Mouse (Mus musculus): ENCODE data around the gene Ache. TPM values are rescaled to one million over a fixed set of nuclear protein-coding genes. Genes with fewer than 3 reads are reported as not detected.

Ache gene
- polyA plus RNA-seq, 1 experiment from 2014 or later, result 56.7 TPM

DNA sequence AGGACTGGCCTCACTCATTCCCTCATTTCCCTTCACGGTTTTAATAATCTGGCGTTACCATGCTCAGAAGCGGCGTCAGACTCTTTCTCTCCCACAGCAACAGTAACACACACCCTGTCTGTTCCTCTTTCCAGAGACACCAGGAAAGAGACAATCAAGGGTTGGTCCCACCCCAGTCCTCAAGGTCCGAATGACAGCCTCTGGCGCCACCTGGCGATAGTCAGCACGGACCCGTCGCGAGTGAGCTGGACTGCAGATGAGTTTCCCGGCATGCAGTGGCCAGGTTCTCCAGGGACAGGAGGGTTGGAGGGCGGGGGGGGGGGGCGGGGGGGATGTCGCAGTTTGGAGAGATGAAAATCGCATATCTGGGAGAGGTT is 676 bp upstream of the Ache start:
- H3K4me2 ChIP-seq (replicated peaks), result peak overlapping the region; percentile 97
- peak; percentile 81 for ATAC-seq (ENCODE audit: low FRiP score)
- H3K9ac ChIP-seq, result peak overlapping the region; percentile 68
- no peaks in the 10 kb centered on the region for H3K9me3 ChIP-seq (ENCODE audit: control insufficient read depth, low read length)
- peaks cover 23% of the 10 kb centered on the region for H3K4me1 ChIP-seq (replicated peaks; ENCODE audit: control insufficient read depth, insufficient read depth, low read length)
- under 1% methylated on average over 14 of the region's 16 CpGs for WGBS
- DNase-seq (ENCODE audit: low spot score), result peak; percentile 89
- H3K36me3 ChIP-seq (replicated peaks; ENCODE audit: control insufficient read depth, insufficient read depth), result no peaks in the 10 kb centered on the region
- peak overlapping the region; percentile 77 for H3K27ac ChIP-seq
- peak overlapping the region; percentile 51 for H3K4me3 ChIP-seq (replicated peaks; ENCODE audit: low read length)
- H3K27me3 ChIP-seq (ENCODE audit: control insufficient read depth, insufficient read depth, low read length), result peaks cover 32% of the 10 kb centered on the region

DNA sequence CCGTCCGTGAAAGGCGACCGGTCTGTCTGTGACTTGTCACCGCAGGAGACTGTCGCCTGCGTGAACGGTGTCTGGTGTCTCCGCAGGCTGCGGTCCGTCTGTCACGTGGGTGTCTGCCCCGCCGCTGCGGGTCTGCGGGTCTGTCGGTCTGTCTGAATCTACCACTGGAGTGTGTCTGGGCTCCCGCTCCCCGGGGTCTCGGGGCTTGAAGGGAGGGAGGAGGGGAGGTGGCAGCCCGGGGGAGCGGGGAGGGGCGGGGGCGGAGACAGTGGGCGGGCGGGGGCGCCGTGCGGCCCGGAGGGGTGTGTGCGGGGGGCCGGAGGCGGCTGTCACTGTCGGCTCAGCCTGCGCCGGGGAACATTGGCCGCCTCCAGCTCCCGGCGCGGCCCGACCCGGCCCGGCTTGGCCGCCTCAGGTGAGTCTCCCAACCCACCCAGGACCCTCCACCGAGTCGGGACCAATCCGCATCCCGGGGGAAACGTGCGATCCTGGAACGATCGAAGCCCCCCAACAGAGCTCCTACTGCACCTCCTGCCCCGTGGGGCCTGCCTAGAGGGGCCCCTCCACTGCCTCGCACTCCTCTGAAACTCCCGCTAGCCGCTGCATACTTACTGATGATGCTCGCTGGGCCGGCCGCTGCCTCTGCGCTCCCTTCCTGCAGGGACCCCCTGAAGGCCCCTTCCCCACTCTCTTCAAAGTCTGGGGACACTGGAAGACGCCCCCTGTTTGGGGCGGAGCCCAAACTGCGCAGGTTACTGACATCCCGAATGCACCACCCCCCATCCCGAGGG is 829 bp downstream of the Ache start:
- WGBS, result under 1% methylated on average over 54 of the region's 65 CpGs
- Histone ChIP-seq H3K4me3 (replicated peaks; ENCODE audit: low read length) (peak overlapping the region; percentile 51), H3K27me3 (ENCODE audit: control insufficient read depth, insufficient read depth, low read length) (peaks cover 38% of the 10 kb centered on the region), H3K36me3 (replicated peaks; ENCODE audit: control insufficient read depth, insufficient read depth) (no peaks in the 10 kb centered on the region), H3K9ac (peak overlapping the region; percentile 68), H3K9me3 (ENCODE audit: control insufficient read depth, low read length) (no peaks in the 10 kb centered on the region), H3K27ac (peak overlapping the region; percentile 77), H3K4me1 (replicated peaks; ENCODE audit: control insufficient read depth, insufficient read depth, low read length) (peaks cover 24% of the 10 kb centered on the region), H3K4me2 (replicated peaks) (peak overlapping the region; percentile 97)
- no peak for ATAC-seq (ENCODE audit: low FRiP score)
- peak; percentile 37 for DNase-seq (ENCODE audit: low spot score)

DNA sequence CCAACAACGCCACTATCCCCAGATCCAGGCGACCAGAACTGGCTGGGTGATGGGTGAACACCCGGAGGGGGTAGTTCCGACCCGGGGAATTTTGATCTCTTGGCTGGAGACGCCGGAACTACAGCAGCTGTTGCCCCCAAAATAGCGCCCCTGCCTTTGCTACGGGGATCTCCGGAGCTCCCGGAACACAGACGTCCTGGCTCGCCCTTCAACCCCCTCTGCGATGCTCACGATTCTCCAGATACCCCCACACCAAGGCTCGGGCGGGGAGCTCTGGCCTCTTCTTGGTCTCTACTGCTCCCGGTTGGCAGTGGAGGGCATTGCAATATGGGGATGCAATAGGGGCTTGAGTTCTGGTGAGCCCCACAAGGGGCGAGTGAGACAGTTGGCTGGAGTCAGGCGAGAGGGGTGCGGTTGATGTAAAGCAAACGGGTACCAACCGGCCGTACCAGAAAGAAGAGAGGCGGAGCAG is 1.7 kb downstream of the Ache start:
- Histone ChIP-seq H3K27me3 (ENCODE audit: control insufficient read depth, insufficient read depth, low read length) (peaks cover 38% of the 10 kb centered on the region), H3K4me3 (replicated peaks; ENCODE audit: low read length) (peak overlapping the region; percentile 51), H3K4me1 (replicated peaks; ENCODE audit: control insufficient read depth, insufficient read depth, low read length) (peaks cover 31% of the 10 kb centered on the region), H3K4me2 (replicated peaks) (peak overlapping the region; percentile 97), H3K9me3 (ENCODE audit: control insufficient read depth, low read length) (no peaks in the 10 kb centered on the region), H3K36me3 (replicated peaks; ENCODE audit: control insufficient read depth, insufficient read depth) (no peaks in the 10 kb centered on the region), H3K27ac (no peak overlapping the region), H3K9ac (peak overlapping the region; percentile 49; the same call in 1 of the 2 replicates)
- DNase-seq (ENCODE audit: low spot score) (peak; percentile 37), ATAC-seq (ENCODE audit: low FRiP score) (no peak)
- 4% methylated on average over 25 of the region's 25 CpGs for WGBS

DNA sequence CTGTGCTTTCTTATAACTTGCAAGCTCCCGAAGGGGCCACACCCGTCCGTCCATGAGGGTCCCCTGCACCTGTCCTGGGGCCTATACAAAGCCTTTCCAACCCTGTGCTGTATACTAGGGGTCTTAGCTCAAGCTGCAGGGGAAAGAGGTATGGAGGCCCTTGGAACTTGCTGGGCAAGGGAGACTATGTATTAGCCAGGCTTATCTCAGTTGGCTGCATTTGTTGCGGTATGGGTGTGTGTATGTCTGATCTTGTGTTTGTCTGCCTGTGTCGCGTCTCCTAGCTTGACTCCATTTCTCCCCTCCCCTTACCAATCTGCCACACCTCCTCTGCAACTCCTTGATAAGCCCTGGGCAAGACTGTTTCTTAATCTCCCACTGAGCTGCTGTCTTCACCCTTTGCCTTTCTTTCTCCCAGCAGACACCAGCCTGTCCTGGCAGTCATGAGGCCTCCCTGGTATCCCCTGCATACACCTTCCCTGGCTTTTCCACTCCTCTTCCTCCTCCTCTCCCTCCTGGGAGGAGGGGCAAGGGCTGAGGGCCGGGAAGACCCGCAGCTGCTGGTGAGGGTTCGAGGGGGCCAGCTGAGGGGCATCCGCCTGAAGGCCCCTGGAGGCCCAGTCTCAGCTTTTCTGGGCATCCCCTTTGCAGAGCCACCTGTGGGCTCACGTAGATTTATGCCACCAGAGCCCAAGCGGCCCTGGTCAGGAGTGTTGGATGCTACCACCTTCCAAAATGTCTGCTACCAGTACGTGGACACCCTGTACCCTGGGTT is 2.5 kb downstream of the Ache start:
- H3K4me2 ChIP-seq (replicated peaks), result peak overlapping the region; percentile 97
- H3K4me3 ChIP-seq (replicated peaks; ENCODE audit: low read length), result peak overlapping the region; percentile 51
- WGBS, result 58% methylated on average over 13 of the region's 13 CpGs
- peaks cover 34% of the 10 kb centered on the region for H3K4me1 ChIP-seq (replicated peaks; ENCODE audit: control insufficient read depth, insufficient read depth, low read length)
- H3K9ac ChIP-seq, result peak overlapping the region; percentile 49; the same call in 1 of the 2 replicates
- 0 out of 2 replicates have a peak, but pooled peaks cover 2% of the 10 kb centered on the region for H3K36me3 ChIP-seq (replicated peaks; ENCODE audit: control insufficient read depth, insufficient read depth)
- H3K27me3 ChIP-seq (ENCODE audit: control insufficient read depth, insufficient read depth, low read length), result peaks cover 38% of the 10 kb centered on the region
- H3K9me3 ChIP-seq (ENCODE audit: control insufficient read depth, low read length), result no peaks in the 10 kb centered on the region
- ATAC-seq (ENCODE audit: low FRiP score) (no peak), DNase-seq (ENCODE audit: low spot score) (no peak)
- no peak overlapping the region for H3K27ac ChIP-seq

DNA sequence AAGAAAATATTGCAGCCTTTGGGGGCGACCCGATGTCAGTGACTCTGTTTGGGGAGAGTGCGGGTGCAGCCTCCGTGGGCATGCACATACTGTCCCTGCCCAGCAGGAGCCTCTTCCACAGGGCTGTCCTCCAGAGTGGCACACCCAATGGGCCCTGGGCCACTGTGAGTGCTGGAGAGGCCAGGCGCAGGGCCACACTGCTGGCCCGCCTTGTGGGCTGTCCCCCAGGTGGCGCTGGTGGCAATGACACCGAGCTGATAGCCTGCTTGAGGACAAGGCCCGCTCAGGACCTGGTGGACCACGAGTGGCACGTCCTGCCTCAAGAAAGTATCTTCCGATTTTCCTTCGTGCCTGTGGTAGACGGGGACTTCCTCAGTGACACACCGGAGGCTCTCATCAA is 3.4 kb downstream of the Ache start:
- DNase-seq (ENCODE audit: low spot score) (no peak), ATAC-seq (ENCODE audit: low FRiP score) (no peak)
- no peak overlapping the region for H3K4me3 ChIP-seq (replicated peaks; ENCODE audit: low read length)
- no peak overlapping the region; the same call in 1 of the 2 replicates for H3K9ac ChIP-seq
- H3K4me1 ChIP-seq (replicated peaks; ENCODE audit: control insufficient read depth, insufficient read depth, low read length), result peaks cover 39% of the 10 kb centered on the region
- no peaks in the 10 kb centered on the region for H3K9me3 ChIP-seq (ENCODE audit: control insufficient read depth, low read length)
- peaks cover 38% of the 10 kb centered on the region for H3K27me3 ChIP-seq (ENCODE audit: control insufficient read depth, insufficient read depth, low read length)
- peaks cover 11% of the 10 kb centered on the region for H3K36me3 ChIP-seq (replicated peaks; ENCODE audit: control insufficient read depth, insufficient read depth)
- peak overlapping the region; percentile 97; the same call in 1 of the 2 replicates for H3K4me2 ChIP-seq (replicated peaks)
- no peak overlapping the region for H3K27ac ChIP-seq
- 26% methylated on average over 15 of the region's 15 CpGs for WGBS

DNA sequence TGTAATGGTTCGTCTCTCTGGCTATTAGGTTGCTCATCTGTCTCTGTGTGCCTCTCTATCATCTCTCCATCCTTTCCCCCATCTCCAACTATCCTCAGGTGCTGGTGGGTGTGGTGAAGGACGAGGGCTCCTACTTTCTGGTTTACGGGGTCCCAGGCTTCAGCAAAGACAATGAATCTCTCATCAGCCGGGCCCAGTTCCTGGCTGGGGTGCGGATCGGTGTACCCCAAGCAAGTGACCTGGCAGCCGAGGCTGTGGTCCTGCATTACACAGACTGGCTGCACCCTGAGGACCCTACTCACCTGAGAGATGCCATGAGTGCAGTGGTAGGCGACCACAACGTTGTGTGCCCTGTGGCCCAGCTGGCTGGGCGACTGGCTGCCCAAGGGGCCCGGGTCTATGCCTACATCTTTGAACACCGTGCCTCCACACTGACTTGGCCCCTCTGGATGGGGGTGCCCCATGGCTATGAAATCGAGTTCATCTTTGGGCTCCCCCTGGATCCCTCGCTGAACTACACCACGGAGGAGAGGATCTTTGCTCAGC is 4.1 kb downstream of the Ache start:
- WGBS, result 83% methylated on average over 15 of the region's 15 CpGs
- no peak for DNase-seq (ENCODE audit: low spot score)
- H3K27me3 ChIP-seq (ENCODE audit: control insufficient read depth, insufficient read depth, low read length), result peaks cover 38% of the 10 kb centered on the region
- peaks cover 34% of the 10 kb centered on the region for H3K4me1 ChIP-seq (replicated peaks; ENCODE audit: control insufficient read depth, insufficient read depth, low read length)
- H3K36me3 ChIP-seq (replicated peaks; ENCODE audit: control insufficient read depth, insufficient read depth), result peaks cover 18% of the 10 kb centered on the region
- H3K4me3 ChIP-seq (replicated peaks; ENCODE audit: low read length), result no peak overlapping the region
- ATAC-seq (ENCODE audit: low FRiP score), result no peak
- no peak overlapping the region for H3K4me2 ChIP-seq (replicated peaks)
- no peaks in the 10 kb centered on the region for H3K9me3 ChIP-seq (ENCODE audit: control insufficient read depth, low read length)
- H3K9ac ChIP-seq, result no peak overlapping the region
- H3K27ac ChIP-seq, result no peak overlapping the region

DNA sequence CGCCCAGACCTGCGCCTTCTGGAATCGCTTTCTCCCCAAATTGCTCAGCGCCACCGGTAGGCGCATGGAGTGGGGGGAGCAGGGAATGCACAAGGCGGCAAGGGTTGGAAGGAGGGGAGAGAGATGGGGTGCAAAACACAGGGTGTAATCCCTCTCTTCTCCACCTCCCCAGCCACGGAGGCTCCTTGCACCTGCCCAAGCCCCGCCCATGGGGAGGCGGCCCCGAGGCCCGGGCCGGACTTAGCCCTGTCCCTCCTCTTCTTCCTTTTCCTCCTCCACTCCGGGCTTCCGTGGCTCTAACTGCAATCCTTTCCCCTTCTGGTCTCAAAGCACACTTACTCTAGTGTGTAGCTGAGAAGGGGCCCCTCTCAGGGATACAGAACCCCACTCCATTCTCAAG is 6.0 kb downstream of the Ache start:
- Histone ChIP-seq H3K27ac (peak overlapping the region; percentile 84), H3K9me3 (ENCODE audit: control insufficient read depth, low read length) (no peaks in the 10 kb centered on the region), H3K4me2 (replicated peaks) (peak overlapping the region; percentile 94), H3K4me3 (replicated peaks; ENCODE audit: low read length) (peak overlapping the region; percentile 47), H3K36me3 (replicated peaks; ENCODE audit: control insufficient read depth, insufficient read depth) (peaks cover 37% of the 10 kb centered on the region), H3K27me3 (ENCODE audit: control insufficient read depth, insufficient read depth, low read length) (peaks cover 33% of the 10 kb centered on the region), H3K9ac (peak overlapping the region; percentile 67), H3K4me1 (replicated peaks; ENCODE audit: control insufficient read depth, insufficient read depth, low read length) (peaks cover 25% of the 10 kb centered on the region)
- under 1% methylated on average over 15 of the region's 15 CpGs for WGBS
- ATAC-seq (ENCODE audit: low FRiP score) (no peak), DNase-seq (ENCODE audit: low spot score) (peak; percentile 49)

DNA sequence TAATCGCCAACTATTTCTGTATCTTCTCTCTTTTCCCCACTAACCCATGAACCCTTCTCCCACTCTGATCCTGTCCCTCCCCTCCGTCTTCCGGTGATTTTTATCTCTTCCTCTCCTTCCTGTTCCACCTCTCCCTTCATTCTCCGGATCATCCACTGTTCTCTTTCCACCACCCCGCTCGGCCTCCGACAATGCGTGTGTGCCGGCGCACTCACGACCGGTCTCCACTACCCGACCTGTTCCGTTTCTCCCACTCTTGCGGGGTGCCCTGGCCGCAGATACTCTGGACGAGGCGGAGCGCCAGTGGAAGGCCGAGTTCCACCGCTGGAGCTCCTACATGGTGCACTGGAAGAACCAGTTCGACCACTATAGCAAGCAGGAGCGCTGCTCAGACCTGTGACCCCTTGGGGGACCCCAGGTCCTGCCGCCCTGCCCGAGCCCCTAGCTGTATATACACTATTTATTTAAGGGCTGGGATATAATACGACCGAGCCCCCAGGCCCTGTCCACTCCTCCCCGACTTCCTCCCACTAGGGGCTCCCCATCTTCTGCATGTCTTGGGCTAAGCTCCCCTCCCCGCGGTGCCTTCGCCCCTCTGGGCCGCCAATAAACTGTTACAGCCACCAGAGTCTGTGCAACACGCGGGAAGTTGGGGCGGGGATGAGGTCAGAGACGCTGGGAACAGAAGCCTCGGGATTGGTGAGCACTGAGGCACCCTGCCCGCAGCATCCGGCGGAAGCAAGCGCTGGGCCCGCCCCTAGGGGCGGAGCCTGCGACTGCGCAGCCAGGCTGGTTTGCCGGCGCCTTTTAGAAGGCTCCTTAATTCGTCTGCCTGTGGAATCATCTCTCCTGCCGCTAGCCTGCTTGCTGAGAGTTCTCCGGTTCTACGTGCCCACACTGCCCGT is 6.8 kb downstream of the Ache start, which contains the start of gene Ufsp1:
Gene Ufsp1 (plus strand): TSS at position 791 of the 905 bp plus-strand sequence.
- under 1% methylated on average over 52 of the region's 52 CpGs for WGBS
- peak within 1 kb of the TSS; percentile 47 for H3K4me3 ChIP-seq (replicated peaks; ENCODE audit: low read length)

More for the DNA sequence above, 6.8 kb downstream of the Ache start, which contains the start of gene Ufsp1:
- Histone ChIP-seq H3K4me1 (replicated peaks; ENCODE audit: control insufficient read depth, insufficient read depth, low read length) (peaks cover 21% of the 10 kb centered on the region), H3K9ac (peak within 1 kb of the TSS; percentile 80), H3K4me2 (replicated peaks) (peak within 1 kb of the TSS; percentile 94), H3K9me3 (ENCODE audit: control insufficient read depth, low read length) (no peaks in the 10 kb centered on the region), H3K27me3 (ENCODE audit: control insufficient read depth, insufficient read depth, low read length) (peaks cover 29% of the 10 kb centered on the region), H3K27ac (peak within 1 kb of the TSS; percentile 85), H3K36me3 (replicated peaks; ENCODE audit: control insufficient read depth, insufficient read depth) (peaks cover 45% of the 10 kb centered on the region)
- peak; percentile 97 for DNase-seq (ENCODE audit: low spot score)
- peak; percentile 96 for ATAC-seq (ENCODE audit: low FRiP score)
